Mouse (Mus musculus) ES-E14 (cell line): ENCODE data around the gene Rad51b.

ENCODE experiments used
- CHD2 ChIP-seq: IDR thresholded peaks from 2 replicates; pipeline ENCODE4 v1.6.1; 2014; ENCODE audit warnings: mild to moderate bottlenecking, low read depth, low read length, inconsistent platforms
- HCFC1 ChIP-seq: IDR thresholded peaks from 2 replicates; pipeline ENCODE4 v1.6.1; 2012; ENCODE audit warnings: low read length, inconsistent platforms, borderline replicate concordance; ENCODE audit not compliant: insufficient read depth
- MAFK ChIP-seq: IDR thresholded peaks from 2 replicates; pipeline ENCODE4 v1.6.1; 2014; ENCODE audit warnings: mild to moderate bottlenecking, low read depth, low read length, inconsistent platforms; ENCODE audit not compliant: insufficient read depth
- ZC3H11A ChIP-seq: IDR thresholded peaks from 2 replicates; pipeline ENCODE4 v1.6.1; 2012; ENCODE audit warnings: low read depth, mild to moderate bottlenecking, inconsistent platforms, low read length, borderline replicate concordance
- ZNF384 ChIP-seq: IDR thresholded peaks from 2 replicates; pipeline ENCODE4 v1.6.1; 2012; ENCODE audit warnings: low read depth, low read length, inconsistent platforms

- TF ChIP-seq ZNF384 (no peak), CHD2 (no peak), HCFC1 (no peak), ZC3H11A (no peak), MAFK (no peak)
Observed at GRCm38 (mm10) chr12:79695832-79696434, 398.9 kb downstream of the Rad51b start.
